Mouse (Mus musculus) hindbrain, embryonic 13.5 days (tissue): ENCODE data around the gene Atxn10. TPM values are rescaled to one million over a fixed set of nuclear protein-coding genes. Genes with fewer than 3 reads are reported as not detected.

Experiments used
- ATAC-seq: fragments of 200-750 bp; cut with Nextera tagmentation; 2 replicates; pipeline ENCODE4 v1.8.0; 2017; ENCODE audit warnings: moderate TSS enrichment; ENCODE audit not compliant: low FRiP score
- H3K27ac ChIP-seq: fragments of 300-500 bp; sonication (generic); 2 replicates; pipeline ENCODE4 v1.5.1; 2015; ENCODE audit warnings: inconsistent platforms, mild to moderate bottlenecking, moderate library complexity
- H3K27me3 ChIP-seq: fragments of 300-500 bp; sonication (generic); 2 replicates; pipeline ENCODE4 v1.6.1; 2015; ENCODE audit warnings: mild to moderate bottlenecking, inconsistent platforms
- H3K36me3 ChIP-seq: fragments of 300-500 bp; sonication (generic); 2 replicates; pipeline ENCODE4 v1.6.1; 2015; ENCODE audit warnings: mild to moderate bottlenecking, inconsistent platforms
- H3K4me1 ChIP-seq: fragments of 300-500 bp; sonication (generic); replicated peaks from 2 replicates; pipeline ENCODE4 v1.6.1; 2015; ENCODE audit warnings: inconsistent platforms
- H3K4me2 ChIP-seq: fragments of 300-500 bp; sonication (generic); 2 replicates; pipeline ENCODE4 v1.6.1; 2015; ENCODE audit warnings: inconsistent platforms, mild to moderate bottlenecking, moderate library complexity
- H3K4me3 ChIP-seq: fragments of 300-500 bp; sonication (generic); 2 replicates; pipeline ENCODE4 v1.5.1; 2015; ENCODE audit warnings: mild to moderate bottlenecking, inconsistent platforms
- H3K9ac ChIP-seq: fragments of 300-500 bp; sonication (generic); 2 replicates; pipeline ENCODE4 v1.6.1; 2015; ENCODE audit warnings: mild to moderate bottlenecking, inconsistent platforms
- H3K9me3 ChIP-seq: fragments of 300-500 bp; sonication (generic); 2 replicates; pipeline ENCODE4 v1.6.1; 2016; ENCODE audit warnings: inconsistent platforms
- WGBS: fragments of 180-500 bp; shearing (Covaris S2); methylation state at CpG from one replicate; pipeline ENCODE4 v1.1.7; 2015; 5-methylcytosine and 5-hydroxymethylcytosine counted together
- polyA plus RNA-seq: library from polyadenylated mRNA; unstranded; fragments of >200 nt; fragmentation: Nextera tagmentation; extraction: Ambion mirVana; gene quantifications from 2 replicates; pipeline ENCODE4 v1.2.1, GENCODE M21; 2015

Gene Atxn10
- polyA plus RNA-seq, 1 experiment from 2014 or later: 515 TPM

DNA sequence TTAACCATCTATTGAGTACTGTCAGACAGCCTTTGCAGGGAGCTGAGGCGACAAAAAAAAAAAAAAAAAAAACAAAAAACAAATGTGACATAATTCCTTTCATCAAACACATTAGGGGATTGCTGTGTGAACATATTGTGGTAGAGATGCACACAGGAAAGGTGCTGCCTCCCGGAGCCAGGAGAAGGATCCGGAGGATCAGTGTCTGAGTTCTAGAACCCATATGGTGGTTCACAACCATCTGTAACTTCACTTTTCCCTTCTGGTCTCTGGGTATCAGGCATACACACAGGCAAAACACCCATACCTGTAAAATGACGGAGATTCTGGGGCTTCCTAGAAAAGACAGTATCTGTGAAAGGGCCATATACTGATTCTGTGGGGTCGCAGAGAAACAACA, 1.9 kb downstream of the Atxn10 start:
- 95% methylated on average over 5 of the region's 5 CpGs for WGBS
- ATAC-seq: no peak
- H3K36me3 ChIP-seq: no peaks in the 10 kb centered on the region
- peaks cover 32% of the 10 kb centered on the region for H3K4me1 ChIP-seq
- H3K27me3 ChIP-seq: no peaks in the 10 kb centered on the region
- peak overlapping the region; percentile 90; the same call in 1 of the 2 replicates for H3K4me3 ChIP-seq
- H3K27ac ChIP-seq: no peak overlapping the region
- H3K9me3 ChIP-seq: no peaks in the 10 kb centered on the region
- peak overlapping the region; percentile 78 for H3K4me2 ChIP-seq
- H3K9ac ChIP-seq: no peak overlapping the region; the same call in 1 of the 2 replicates

DNA sequence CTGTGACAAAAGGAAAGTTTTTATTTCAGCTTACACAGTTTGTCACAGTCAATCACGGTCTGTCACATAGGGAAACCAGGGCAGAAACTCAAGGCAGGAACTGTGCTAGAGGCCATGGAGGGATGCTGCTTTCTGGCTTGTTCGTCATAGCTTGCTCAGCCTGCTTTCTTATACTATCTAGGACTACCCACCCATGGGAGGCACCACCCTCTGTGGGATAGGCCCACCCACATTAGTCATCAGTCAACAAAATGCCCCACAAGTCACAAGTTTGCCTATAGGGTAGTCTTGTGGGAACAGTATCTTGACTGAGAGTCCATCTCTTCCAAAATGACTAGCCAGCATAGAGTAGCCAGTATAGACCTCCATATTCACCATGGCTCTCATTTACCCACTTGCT, 6.2 kb downstream of the Atxn10 start:
- H3K4me1 ChIP-seq: peaks cover 28% of the 10 kb centered on the region
- H3K4me3 ChIP-seq: no peak overlapping the region
- no peak overlapping the region for H3K4me2 ChIP-seq
- no peak for ATAC-seq
- H3K9ac ChIP-seq: no peak overlapping the region
- H3K9me3 ChIP-seq: no peaks in the 10 kb centered on the region
- peaks cover 9% of the 10 kb centered on the region for H3K36me3 ChIP-seq
- no peak overlapping the region for H3K27ac ChIP-seq
- no peaks in the 10 kb centered on the region for H3K27me3 ChIP-seq
- WGBS: 96% methylated on average over 2 of the region's 2 CpGs

DNA sequence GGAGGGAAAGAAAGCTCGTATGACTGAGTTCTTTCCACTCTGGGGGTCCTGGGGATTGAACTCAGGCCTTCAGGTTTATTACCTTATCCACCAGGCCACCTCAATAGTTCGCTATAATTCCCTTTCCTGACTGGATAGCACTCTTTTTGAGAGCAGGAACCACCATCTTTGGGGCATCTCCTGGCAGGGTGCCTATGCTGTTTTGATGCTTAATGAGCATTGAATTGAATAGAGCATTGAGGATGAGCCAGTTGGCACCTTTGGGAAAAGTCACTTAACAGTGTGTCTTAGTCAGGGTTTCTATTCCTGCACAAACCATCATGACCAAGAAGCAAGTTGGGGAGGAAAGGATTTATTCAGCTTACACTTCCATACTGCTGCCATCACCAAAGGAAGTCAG, 8.6 kb downstream of the Atxn10 start:
- no peaks in the 10 kb centered on the region for H3K27me3 ChIP-seq
- H3K36me3 ChIP-seq: peaks cover 9% of the 10 kb centered on the region
- WGBS: 60% methylated on average over 2 of the region's 2 CpGs
- no peak overlapping the region for H3K27ac ChIP-seq
- no peak overlapping the region for H3K9ac ChIP-seq
- H3K9me3 ChIP-seq: no peaks in the 10 kb centered on the region
- no peak overlapping the region for H3K4me3 ChIP-seq
- no peak for ATAC-seq
- H3K4me2 ChIP-seq: no peak overlapping the region
- peaks cover 9% of the 10 kb centered on the region; the same call in 1 of the 2 replicates for H3K4me1 ChIP-seq

GRCm38 (mm10) chr15:85347058-85347700, 11.1 kb downstream of the Atxn10 start:
- Histone ChIP-seq H3K27ac (no peak overlapping the region), H3K27me3 (no peaks in the 10 kb centered on the region), H3K4me3 (no peak overlapping the region), H3K9me3 (no peaks in the 10 kb centered on the region), H3K4me1 (peaks cover 13% of the 10 kb centered on the region; the same call in 1 of the 2 replicates), H3K4me2 (no peak overlapping the region), H3K9ac (no peak overlapping the region), H3K36me3 (peaks cover 9% of the 10 kb centered on the region)
- ATAC-seq: no peak
- 90% methylated on average over 6 of the region's 6 CpGs for WGBS

GRCm38 (mm10) chr15:85350144-85350543, 14.1 kb downstream of the Atxn10 start:
- H3K4me1 ChIP-seq: peaks cover 13% of the 10 kb centered on the region; the same call in 1 of the 2 replicates
- 91% methylated on average over 2 of the region's 2 CpGs for WGBS
- no peaks in the 10 kb centered on the region for H3K27me3 ChIP-seq
- ATAC-seq: no peak
- H3K4me3 ChIP-seq: no peak overlapping the region
- H3K9me3 ChIP-seq: no peaks in the 10 kb centered on the region
- H3K27ac ChIP-seq: no peak overlapping the region
- H3K9ac ChIP-seq: no peak overlapping the region
- H3K4me2 ChIP-seq: no peak overlapping the region
- H3K36me3 ChIP-seq: peaks cover 8% of the 10 kb centered on the region

DNA sequence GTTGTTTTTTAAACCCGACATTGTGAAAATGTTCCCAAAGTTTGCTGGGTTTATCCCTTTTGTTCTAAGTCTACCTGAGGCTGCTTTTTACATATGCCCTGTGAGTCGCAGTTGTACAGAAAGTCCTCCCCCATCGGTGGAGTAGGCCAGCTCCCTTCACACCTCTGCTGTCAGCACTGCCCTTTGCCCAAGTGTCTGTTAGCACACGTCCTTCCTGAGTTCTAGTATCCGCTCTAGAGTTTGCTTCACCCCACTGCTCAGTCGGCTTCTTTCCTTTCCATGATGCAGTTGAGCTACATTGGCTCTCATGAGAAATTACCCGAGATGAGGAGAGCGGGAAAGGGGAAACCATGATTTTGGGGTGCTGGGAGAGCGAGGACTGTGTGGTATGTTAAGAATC, 18.0 kb downstream of the Atxn10 start:
- 93% methylated on average over 9 of the region's 9 CpGs for WGBS
- no peak overlapping the region for H3K4me3 ChIP-seq
- no peak overlapping the region for H3K4me2 ChIP-seq
- peaks cover 17% of the 10 kb centered on the region for H3K4me1 ChIP-seq
- H3K9me3 ChIP-seq: no peaks in the 10 kb centered on the region
- no peaks in the 10 kb centered on the region for H3K27me3 ChIP-seq
- H3K9ac ChIP-seq: no peak overlapping the region
- H3K36me3 ChIP-seq: no peaks in the 10 kb centered on the region
- no peak overlapping the region for H3K27ac ChIP-seq
- ATAC-seq: no peak

- H3K4me3 ChIP-seq: no peak overlapping the region
- peaks cover 17% of the 10 kb centered on the region for H3K4me1 ChIP-seq
- no peak overlapping the region for H3K9ac ChIP-seq
- H3K27me3 ChIP-seq: no peaks in the 10 kb centered on the region
- H3K27ac ChIP-seq: no peak overlapping the region
- H3K36me3 ChIP-seq: peaks cover 18% of the 10 kb centered on the region
- H3K9me3 ChIP-seq: no peaks in the 10 kb centered on the region
- H3K4me2 ChIP-seq: no peak overlapping the region
- ATAC-seq: no peak
- WGBS: 71% methylated on average over 6 of the region's 6 CpGs
Observed at GRCm38 (mm10) chr15:85356112-85356511, 20.1 kb downstream of the Atxn10 start.

GRCm38 (mm10) chr15:85357465-85358225, 21.6 kb downstream of the Atxn10 start:
- H3K9me3 ChIP-seq: no peaks in the 10 kb centered on the region
- H3K27me3 ChIP-seq: no peaks in the 10 kb centered on the region
- ATAC-seq: no peak
- H3K4me2 ChIP-seq: no peak overlapping the region
- no peak overlapping the region for H3K4me3 ChIP-seq
- 97% methylated on average over 4 of the region's 4 CpGs for WGBS
- peaks cover 9% of the 10 kb centered on the region for H3K4me1 ChIP-seq
- H3K36me3 ChIP-seq: peaks cover 33% of the 10 kb centered on the region
- no peak overlapping the region for H3K27ac ChIP-seq
- H3K9ac ChIP-seq: no peak overlapping the region

DNA sequence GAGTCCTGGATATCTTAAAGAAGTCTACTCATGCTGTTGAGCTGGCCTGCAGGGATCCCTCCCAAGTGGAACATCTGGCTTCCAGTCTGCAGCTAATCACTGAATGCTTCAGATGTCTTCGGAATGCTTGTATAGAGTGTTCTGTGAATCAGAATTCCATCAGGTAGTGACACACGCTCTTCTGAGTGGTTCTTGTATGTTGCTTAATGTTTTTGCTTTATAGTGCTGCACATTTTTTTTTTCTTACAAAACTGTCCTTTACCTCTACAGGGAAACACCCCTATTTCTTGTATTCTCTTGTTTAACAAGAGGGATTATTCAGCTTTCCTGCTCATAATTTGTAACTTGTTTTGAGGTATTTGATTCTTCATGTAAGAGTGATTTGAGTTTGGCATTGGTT, 23.4 kb downstream of the Atxn10 start:
- no peaks in the 10 kb centered on the region for H3K9me3 ChIP-seq
- no peak overlapping the region for H3K27ac ChIP-seq
- no peak overlapping the region for H3K4me2 ChIP-seq
- no peak overlapping the region for H3K9ac ChIP-seq
- no peak for ATAC-seq
- peaks cover 47% of the 10 kb centered on the region for H3K36me3 ChIP-seq
- WGBS: 85% methylated on average over 2 of the region's 2 CpGs
- H3K4me3 ChIP-seq: no peak overlapping the region
- peaks cover 12% of the 10 kb centered on the region for H3K4me1 ChIP-seq
- no peaks in the 10 kb centered on the region for H3K27me3 ChIP-seq

DNA sequence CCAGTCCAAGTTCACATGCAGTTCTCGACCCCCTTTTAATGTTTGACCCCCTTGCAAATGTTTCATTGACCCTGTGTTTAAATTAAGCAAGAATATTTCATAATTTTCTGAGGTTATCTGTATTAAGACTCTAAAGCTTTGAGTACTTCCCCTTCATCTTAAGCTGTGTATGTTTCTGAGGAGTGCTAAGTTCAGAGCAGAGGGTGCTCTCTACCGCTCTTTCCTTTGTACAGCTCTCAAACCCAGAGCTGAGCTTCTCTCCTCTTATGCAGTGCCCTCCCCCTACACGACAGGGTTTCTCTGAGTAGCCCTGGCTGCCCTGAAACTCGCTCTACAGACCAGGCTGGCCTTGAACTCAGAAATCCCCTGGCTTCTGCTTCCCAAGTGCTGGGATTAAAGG, 23.9 kb downstream of the Atxn10 start:
- no peak overlapping the region for H3K4me3 ChIP-seq
- WGBS: 94% methylated on average over 4 of the region's 4 CpGs
- ATAC-seq: no peak
- no peak overlapping the region for H3K9ac ChIP-seq
- no peak overlapping the region; the same call in 1 of the 2 replicates for H3K27ac ChIP-seq
- no peaks in the 10 kb centered on the region for H3K9me3 ChIP-seq
- no peak overlapping the region for H3K4me2 ChIP-seq
- H3K4me1 ChIP-seq: peaks cover 12% of the 10 kb centered on the region
- no peaks in the 10 kb centered on the region for H3K27me3 ChIP-seq
- H3K36me3 ChIP-seq: peaks cover 51% of the 10 kb centered on the region

- no peak for ATAC-seq
- Histone ChIP-seq H3K36me3 (peaks cover 71% of the 10 kb centered on the region), H3K27ac (no peak overlapping the region), H3K9ac (no peak overlapping the region), H3K9me3 (no peaks in the 10 kb centered on the region), H3K4me3 (no peak overlapping the region), H3K4me1 (peaks cover 3% of the 10 kb centered on the region; the same call in 1 of the 2 replicates), H3K4me2 (no peak overlapping the region), H3K27me3 (no peaks in the 10 kb centered on the region)
- 93% methylated on average over 3 of the region's 3 CpGs for WGBS
Observed at GRCm38 (mm10) chr15:85364366-85364765, 28.3 kb downstream of the Atxn10 start.

GRCm38 (mm10) chr15:85366938-85367337, 30.9 kb downstream of the Atxn10 start:
- WGBS: 70% methylated on average over 5 of the region's 5 CpGs
- ATAC-seq: no peak
- no peak overlapping the region for H3K4me2 ChIP-seq

GRCm38 (mm10) chr15:85369765-85370164, 33.7 kb downstream of the Atxn10 start:
- H3K27me3 ChIP-seq: no peaks in the 10 kb centered on the region
- H3K4me1 ChIP-seq: no peaks in the 10 kb centered on the region
- WGBS: 65% methylated on average over 3 of the region's 3 CpGs
- no peak overlapping the region for H3K27ac ChIP-seq
- no peak overlapping the region for H3K4me2 ChIP-seq
- H3K4me3 ChIP-seq: no peak overlapping the region
- H3K9me3 ChIP-seq: no peaks in the 10 kb centered on the region
- ATAC-seq: no peak
- H3K36me3 ChIP-seq: peaks cover 26% of the 10 kb centered on the region
- H3K9ac ChIP-seq: no peak overlapping the region

More at GRCm38 (mm10) chr15:85366938-85367337, 30.9 kb downstream of the Atxn10 start:
- no peaks in the 10 kb centered on the region for H3K9me3 ChIP-seq
- peaks cover 3% of the 10 kb centered on the region; the same call in 1 of the 2 replicates for H3K4me1 ChIP-seq
- no peaks in the 10 kb centered on the region for H3K27me3 ChIP-seq
- H3K27ac ChIP-seq: no peak overlapping the region
- no peak overlapping the region for H3K9ac ChIP-seq
- H3K36me3 ChIP-seq: peaks cover 47% of the 10 kb centered on the region
- H3K4me3 ChIP-seq: no peak overlapping the region
